Mouse (Mus musculus): ENCODE data around the gene Arl6ip1.
"Not testable (repeated sequence)": the region's sequence is repeated elsewhere in the genome, so short reads cannot be mapped to it uniquely, and the experiment has no call there.

The Arl6ip1 gene

DNA sequence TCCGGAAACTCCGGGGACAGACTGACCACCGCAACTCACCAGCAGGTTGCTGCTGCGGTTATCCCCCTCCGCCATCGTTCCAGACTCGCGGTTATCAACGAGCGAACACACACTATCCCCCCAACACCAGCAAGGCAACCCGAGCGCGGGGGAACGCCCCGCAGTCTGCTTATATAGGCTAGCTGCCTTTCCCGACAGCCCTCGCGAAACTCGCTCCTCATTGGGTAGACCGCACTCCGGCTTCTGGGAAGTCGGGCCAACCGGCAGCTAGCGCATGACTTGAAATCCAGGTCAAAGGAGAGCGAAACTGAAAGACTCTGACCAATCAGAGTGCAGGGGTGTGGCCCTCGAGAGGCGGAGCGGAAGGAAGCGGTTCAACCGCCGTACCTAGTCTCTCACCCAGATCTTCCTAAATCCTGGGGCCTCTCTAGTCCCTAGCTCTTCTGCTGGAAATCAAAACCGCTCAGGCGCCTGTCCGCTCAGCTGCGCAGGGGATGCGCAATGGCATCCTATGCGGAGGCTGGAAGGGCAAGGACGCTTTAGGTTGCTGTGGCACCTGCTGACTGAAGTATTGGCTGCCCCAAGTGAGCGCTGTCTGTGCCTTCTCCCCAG is at the start of gene Arl6ip1:
TSS of gene Arl6ip1 (minus strand) at position 233 of the 612 bp plus-strand sequence.
- DNase-seq (ENCODE audit: low spot score), result peak; percentile 83

DNA sequence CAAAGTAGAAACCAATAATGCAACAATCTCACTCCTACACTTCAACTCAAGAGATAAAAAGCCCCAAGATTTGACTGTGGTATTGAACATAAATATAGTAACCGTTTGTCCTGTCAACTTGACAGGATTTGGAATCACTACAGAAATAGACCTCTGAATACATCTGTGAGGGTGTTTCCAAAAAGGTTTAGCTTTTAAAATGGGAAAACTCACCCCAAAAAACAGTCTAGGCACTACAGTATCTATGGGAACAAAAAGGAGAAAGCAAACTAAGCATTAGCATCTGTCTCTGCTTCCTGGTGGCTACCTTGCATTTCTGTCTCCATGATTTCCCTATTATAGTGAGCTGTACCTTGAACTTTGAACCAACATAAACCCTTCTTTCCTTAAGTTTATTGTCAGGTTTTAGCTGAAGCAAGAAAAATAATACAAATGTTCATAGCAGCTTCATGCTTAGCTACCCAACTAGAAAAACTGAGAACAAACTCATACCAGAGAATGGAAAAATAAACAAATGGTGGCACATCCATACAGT is 46.4 kb upstream of the Arl6ip1 start:
- no peak for DNase-seq (ENCODE audit: low spot score)

DNA sequence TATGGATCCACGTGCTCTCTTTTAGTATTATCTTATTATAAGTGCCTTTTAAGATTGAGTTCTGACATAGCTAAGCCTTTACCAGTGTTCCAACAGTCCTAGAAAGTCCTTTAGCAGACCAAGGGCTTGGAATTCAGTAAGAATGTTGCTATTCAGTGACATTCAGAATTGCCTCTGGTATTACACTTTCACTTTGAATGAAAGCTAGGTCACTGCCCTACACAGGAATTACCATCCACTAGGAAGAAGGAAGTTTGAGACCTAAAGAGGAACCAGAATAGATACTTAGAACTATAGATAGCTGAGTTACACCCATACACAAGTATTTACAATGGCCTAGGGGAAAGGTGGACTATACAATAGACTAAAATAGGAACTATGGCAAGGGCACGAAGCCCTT is 40.7 kb upstream of the Arl6ip1 start:
- DNase-seq (ENCODE audit: low spot score), result not testable (repeated sequence)

DNA sequence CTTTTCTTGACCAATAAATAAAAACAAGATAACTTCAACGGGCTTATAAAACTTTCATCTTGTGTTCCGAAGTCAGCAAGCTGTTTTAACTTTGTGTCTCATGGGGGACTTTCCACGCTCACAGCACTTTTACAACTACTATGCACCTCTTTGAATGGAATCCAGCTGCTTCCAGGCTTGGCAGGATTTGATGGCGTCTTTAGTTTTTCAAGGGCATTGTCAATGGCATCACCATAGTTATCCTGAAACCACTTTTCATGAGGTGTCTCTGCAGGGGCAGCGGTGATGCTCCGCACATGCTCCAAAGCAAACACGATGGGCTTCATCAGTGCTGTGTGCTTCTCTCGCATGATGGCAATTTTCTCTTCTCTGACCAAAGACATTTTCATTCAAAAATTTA is 33.5 kb upstream of the Arl6ip1 start:
- no peak for DNase-seq (ENCODE audit: low spot score)

DNA sequence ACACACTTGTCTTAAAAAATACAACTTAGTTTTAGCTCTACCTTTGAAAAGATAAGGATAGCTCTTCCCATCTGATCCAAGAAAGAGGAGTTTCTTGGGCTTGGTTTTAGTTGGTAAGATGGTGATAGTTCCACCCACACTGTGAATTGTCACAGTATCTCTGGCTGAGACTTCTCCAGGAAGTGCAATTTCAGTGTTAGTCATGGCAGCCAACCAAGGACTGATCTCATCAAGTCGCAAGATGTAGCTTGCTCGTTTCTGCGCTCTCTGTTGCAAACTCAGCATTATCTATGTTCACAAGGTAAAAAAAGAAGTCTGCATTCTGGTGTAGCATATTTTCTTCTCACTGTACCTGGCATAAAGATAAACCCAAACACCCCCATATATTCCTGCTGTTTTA is 30.7 kb upstream of the Arl6ip1 start:
- DNase-seq (ENCODE audit: low spot score), result no peak

DNA sequence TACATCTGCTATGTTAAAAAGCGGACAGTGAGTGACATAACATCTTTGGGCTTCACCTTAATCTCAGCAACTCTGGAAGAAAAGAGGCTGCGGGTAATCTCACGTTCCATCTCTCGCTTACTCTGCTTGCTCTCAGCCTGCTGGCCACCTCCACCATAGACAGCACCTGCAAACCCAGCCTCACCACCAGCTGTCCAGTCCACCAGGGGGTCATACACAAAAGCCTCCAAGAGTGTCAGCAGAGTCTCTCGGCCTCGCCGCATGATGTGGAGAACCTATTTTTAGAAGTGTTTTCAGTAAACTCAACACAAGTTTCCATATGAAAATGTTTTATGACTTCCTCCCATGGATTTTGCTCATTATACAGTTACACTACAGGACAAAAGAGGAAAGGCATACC is 27.0 kb upstream of the Arl6ip1 start:
- DNase-seq (ENCODE audit: low spot score), result no peak

DNA sequence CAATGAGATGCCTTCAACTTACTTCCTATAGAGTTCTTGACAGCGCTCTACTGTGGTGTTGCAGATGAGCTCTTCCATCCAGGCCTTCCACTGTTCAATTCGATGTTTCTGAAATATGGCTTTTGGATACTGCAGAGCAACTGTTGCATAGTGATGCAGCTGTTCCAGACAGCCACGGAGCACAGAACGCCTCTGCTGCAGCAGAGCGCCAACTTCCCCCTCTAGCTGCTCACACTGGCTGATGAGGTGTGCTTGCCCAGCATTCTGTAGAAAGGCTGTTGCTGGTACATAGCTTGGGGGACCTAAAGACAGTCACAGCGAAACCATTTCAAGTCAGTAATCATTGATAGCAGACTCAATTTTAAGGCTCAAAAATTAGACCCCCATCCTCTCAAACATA is 24.7 kb upstream of the Arl6ip1 start:
- DNase-seq (ENCODE audit: low spot score), result no peak

DNA sequence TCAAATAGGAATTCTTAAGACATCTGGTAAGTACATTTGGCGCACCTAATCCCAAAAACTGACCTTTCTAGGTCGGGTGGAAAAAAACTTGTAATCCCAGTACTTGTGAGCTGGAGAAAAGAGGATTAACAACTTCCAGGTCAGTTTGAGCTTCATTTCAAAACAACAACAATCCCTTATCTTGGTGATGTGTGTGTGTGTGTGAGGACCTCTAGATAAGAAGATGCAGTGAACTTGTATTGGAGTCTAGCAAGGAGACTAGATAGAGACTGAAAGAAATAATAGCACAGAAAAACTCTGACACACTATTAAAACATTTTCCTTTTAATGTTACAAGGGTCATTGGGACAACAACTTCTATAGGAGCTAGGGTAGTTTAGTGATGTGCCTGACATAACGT is 14.1 kb upstream of the Arl6ip1 start:
- DNase-seq (ENCODE audit: low spot score), result no peak

DNA sequence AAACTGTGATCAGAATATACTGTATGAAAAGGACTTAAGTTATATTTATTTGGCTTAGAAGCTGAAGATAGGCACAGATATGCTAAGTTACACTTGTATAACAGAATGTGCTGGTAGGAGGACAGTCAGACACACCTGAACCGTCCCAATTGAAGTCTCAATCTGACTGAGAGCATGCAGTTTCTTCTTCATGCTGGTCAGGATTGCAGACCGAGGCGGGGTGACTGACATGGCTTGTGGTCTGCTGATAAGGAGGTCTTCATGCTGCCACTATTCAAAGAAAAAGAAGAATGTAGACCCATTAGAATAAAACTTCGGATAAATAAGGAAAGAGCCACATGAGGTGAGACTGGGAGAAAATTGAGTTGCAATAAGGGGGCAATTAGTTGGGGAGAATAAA is 13.7 kb upstream of the Arl6ip1 start:
- DNase-seq (ENCODE audit: low spot score), result no peak

DNA sequence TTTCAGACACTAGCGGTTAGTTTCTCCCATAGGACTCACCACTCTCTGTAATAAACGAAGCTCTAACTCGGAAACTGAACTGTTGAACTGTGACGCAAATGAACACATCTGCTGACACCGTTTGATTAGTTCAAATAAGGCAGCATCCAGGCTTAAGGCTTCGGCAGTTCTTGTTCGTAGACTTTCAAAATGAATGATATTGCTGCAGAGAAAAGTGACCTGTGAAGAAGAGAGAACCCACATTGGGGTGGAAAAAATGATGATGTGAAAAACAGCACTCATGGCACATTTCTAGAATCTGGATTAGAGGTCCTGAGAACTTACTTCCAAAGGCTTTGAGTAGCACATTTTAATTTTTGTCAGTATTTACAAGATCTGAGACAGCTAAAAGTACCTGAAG is 11.8 kb upstream of the Arl6ip1 start:
- DNase-seq (ENCODE audit: low spot score), result no peak

DNA sequence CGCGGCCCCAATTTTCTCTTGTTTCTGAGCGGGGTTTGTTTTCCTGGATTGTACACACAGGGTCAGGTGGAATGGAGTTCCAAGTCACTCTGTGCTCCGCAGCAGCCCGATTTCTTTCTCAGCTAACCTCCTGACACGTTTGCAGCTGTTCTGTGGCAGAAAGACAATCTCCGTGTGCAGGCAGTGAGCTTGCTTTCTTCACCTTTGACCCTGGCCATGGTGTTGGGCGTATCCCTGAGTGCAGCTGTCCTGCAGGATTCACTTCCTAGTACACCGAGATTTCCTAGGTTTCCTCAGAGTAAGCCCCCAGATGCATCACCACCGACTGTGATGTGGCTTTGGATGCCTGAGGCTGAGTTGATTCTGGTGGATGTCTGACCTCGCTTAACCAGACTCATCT is 5.7 kb upstream of the Arl6ip1 start:
- no peak for DNase-seq (ENCODE audit: low spot score)

DNA sequence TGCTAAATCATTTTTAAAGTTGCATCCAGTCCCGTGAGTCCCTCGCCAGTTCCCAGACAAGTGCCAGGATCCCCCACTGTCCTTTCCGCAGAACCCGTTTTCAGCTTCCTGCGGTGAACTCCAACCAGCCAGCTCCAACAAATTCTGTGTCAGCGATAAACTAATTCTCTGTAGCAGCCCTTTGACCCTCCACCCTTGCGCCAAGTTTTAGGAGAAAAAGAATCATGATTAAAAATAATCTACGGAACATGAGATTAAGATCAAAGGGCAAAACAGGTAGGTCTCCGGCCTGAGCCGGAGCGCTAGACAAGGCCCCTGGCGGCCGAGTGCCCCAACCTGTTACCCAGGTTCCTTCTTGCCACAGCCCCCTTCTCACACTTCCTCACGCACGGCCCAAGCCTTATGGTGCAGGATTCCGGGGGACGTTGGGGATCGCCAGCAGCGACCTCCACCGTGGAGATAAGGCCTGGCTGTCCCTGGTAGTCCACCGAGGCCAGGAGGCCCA is 485 bp downstream of the Arl6ip1 start:
- DNase-seq (ENCODE audit: low spot score), result peak; percentile 23

DNA sequence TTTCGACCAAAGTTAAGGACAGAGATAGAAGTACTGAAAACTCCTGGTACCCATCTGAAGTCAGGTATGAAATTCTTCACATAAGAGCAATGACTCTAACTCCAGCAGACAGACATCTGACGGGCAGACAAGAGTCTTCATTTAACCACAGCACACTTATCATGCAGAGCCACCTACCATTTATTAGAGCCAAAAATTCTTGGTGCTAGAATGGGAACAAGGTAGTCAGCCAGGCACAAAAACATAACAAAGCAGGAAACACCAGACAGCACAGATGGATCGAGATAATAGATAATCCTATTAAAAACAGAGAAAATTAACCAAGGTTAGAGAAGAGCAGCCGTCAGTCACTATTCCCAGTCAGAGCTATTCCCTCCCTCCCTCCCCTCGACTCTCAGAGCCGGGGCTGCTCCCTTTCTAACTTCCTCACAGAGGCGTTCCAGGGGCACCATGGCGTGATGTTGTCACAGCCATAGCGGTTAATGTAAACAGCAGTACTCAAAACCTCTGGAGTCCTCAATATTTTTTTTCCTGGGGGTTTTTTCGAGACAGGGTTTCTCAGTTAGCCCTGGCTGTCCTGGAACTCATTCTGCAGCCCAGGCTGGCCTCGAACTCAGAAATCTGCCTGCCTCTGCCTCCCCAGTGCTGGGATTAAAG is 3.1 kb downstream of the Arl6ip1 start:
- DNase-seq (ENCODE audit: low spot score), result no peak

DNA sequence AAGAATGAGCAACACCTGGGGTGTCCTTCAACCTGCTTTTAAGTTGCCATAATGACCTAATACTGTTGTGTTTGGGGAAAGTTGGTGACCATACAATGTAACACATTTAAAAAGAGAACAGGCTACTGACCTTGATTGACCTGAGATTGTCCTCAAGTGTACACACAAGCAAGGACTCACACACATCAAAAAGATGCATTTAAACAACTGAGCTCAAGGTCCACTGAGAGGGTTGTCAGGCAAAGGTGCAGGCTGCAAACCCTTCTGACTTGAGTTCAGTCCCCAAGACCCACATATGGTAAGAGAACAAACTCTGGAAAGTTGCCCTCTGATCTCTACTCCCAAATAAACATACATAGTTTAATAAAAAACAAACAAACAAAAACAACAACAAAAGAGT is 3.7 kb downstream of the Arl6ip1 start:
- no peak for DNase-seq (ENCODE audit: low spot score)

DNA sequence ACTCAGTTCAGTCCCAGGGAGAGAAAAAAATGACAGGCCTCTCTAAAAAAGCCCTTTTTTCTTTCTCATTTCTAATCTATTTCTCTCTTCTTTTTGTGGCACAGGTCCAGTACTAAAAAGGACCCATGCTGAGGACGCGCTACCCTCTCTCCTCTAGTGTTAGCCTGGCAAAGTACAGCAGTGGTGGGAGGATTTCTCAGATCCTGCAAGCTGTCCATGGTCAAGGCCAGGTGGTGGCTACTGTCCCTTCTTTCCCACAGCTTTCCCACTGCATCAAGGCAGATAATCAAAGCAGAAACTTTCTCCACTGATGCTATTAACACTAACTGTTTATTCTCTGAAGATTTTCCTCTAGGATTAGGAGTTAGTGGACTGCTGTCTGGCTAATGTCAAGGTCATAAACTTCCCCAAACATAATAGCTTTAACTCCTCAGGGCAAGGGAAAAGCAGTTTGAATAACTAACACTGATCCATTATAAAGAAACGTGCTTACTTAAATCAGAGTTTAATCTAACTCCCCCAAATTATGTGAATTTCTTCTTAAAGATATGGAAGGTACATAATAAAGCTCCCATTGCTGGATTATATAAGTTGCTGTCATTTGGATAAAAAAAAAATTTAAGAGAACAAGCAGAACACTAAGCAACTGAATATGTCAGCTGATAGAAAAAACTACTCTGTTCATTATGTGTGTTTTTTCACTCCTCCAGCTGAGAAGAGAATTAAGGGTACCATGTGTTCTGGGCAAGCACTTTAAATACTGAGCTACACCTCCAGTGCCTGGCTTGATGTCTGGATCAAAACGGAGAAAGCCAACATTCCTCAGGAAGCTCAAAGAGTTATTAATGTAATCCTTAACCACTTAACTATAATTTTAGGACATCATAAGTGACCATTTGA is 5.7 kb downstream of the Arl6ip1 start:
- DNase-seq (ENCODE audit: low spot score), result no peak

DNA sequence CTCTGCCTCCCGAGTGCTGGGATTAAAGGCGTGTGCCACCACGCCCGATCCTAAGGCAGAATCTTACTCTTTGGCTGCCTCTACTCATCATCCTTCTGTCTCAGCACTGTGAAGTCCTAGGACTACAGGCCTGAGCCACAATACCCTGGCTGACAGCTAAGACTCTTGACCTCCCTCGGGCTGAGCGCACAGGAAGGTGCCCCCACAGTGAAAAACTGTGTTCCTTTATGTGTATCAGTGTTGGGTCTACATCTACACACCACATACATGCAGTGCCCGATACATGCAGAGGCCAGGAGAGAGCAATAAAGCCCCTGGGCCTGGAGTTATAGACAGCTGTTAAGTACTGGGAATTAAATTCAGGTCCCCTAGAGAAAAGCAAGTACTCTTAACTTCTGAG is 7.2 kb downstream of the Arl6ip1 start:
- no peak for DNase-seq (ENCODE audit: low spot score)

DNA sequence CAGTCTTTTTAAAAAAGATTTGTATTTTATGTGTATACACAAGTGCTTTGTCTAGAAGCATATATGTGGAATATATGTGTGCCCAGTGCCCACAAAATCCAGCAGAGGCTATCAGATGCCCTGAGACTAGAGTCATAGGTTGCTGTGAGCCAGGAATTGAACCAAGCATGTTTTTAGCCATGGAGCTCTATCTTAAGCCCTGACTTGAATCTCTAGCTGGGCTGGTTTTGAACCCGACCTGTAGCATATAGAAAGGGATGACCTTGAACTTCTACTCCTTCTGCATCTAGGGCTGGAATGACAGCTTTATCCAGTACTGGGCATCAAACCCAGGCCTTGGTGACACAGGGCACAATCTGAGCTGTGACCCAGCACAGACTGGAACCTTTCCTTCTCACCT is 8.8 kb downstream of the Arl6ip1 start:
- no peak for DNase-seq (ENCODE audit: low spot score)

DNA sequence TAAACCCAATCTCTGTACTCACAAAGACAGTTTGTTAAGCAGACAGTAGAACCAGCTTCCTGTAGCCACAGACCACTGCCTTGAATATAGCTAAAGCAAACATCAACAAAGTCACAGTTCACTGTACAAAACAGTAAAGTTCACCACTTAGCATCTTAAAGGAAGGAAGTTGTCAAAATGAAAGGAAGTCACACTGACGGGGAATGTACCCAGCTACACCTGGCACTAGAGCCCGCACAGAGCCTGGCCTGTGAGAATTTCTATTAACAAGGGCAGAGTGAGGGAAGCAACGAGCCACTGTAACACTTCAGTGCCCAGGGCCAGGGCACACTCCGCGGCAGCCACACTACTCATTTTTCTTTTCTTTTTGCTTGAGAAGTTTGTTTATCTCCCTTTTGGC is 9.5 kb downstream of the Arl6ip1 start:
- no peak for DNase-seq (ENCODE audit: low spot score)

DNA sequence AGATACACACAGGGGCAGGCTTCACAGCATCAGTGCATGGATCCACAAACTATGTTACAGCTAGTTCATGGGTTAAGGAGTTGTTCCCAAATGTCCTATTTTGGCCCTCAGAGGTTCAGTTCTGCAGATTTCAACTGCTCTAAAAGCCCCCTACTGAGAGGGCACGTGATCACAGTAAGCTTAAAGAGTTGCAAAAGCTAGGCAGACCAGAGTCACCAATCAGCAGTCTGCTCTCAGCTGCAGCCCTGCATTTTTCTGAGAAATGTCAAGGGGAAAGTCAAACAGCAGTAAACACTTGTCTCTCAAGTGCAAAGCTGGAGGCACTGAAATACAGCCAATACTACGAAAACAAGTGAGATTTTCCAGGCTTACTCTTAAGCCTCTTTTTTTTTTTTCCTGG is 10.3 kb downstream of the Arl6ip1 start:
- DNase-seq (ENCODE audit: low spot score), result peak; percentile 31

DNA sequence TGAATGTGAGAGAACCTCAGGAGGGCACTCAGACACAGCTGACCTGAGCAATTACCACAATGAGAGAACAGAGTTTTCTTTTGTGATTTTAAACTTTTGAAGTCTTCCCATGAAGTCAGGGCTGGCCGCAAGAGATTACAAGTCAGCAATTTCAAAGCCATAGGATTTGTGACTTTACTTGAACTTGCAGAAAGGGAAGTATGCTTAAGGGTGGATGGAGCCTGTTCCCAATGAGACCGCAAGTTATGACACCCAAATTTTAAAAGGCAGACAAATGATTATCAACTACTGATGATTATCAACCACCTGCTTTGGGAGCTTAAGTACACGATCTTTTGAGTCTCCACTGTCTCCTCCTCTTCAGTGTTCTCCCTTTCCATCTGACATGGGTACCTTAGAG is 11.0 kb downstream of the Arl6ip1 start:
- DNase-seq (ENCODE audit: low spot score), result no peak

DNA sequence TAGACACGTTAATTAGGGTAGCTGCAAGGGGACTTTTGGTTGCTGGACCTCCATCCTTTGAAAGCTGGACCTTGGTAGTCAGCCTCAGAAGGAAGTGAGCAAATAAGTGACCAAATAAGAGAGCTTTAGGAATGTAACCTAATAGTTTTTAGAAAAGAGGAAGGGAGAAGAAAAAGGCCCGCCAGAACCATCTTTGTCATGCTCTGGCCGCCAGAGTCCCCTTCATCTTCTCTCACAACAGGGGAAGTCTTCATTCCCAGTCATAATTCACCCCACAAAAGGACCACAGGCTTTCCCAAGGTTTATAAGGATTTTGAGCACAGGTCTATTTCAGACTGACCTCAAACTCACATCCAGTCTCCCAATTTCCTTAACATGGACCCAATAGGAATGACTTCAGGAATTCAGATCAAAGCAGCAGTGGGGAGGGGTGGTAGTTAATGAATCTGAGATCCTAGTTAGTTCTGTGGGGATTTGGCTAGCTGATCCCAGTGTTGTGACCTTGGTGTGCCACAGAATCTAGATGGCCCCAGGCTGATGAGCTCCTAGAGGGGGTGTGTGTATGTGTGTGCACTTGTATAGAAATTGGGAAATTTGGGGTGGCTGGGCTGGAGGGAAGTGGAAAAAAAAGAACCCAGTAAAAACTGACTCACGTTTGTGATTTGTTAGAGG is 11.8 kb downstream of the Arl6ip1 start:
- DNase-seq (ENCODE audit: low spot score), result no peak

Measured in adipocyte (in vitro differentiated cells).